Mouse (Mus musculus) forebrain, embryonic 14.5 days (tissue): ENCODE data around the gene Ndufs8. TPM values are rescaled to one million over a fixed set of nuclear protein-coding genes. Genes with fewer than 3 reads are reported as not detected.

ENCODE experiments used
- ATAC-seq: fragments of 200-750 bp; cut with Nextera tagmentation; 2 replicates; pipeline ENCODE4 v1.8.0; 2017; ENCODE audit warnings: mild to moderate bottlenecking, moderate library complexity
- DNase-seq: peaks from one replicate; pipeline ENCODE4 v3.0.0-alpha.2; 2015; ENCODE audit warnings: low spot score
- H3K27ac ChIP-seq: fragments of 300-500 bp; sonication (generic); 2 replicates; pipeline ENCODE4 v1.5.1; 2014; ENCODE audit warnings: low read depth, mild to moderate bottlenecking, control low read depth, low read length, moderate library complexity
- H3K27me3 ChIP-seq: fragments of 300-500 bp; sonication (generic); replicated peaks from 2 replicates; pipeline ENCODE4 v1.6.1; 2014; ENCODE audit warnings: low read length, control low read depth, mixed read lengths; ENCODE audit not compliant: control insufficient read depth, insufficient read depth
- H3K36me3 ChIP-seq: fragments of 300-500 bp; sonication (generic); 2 replicates; pipeline ENCODE4 v1.6.1; 2014; ENCODE audit warnings: low read length, control low read depth; ENCODE audit not compliant: control insufficient read depth, insufficient read depth
- H3K4me1 ChIP-seq: fragments of 300-500 bp; sonication (generic); 2 replicates; pipeline ENCODE4 v1.6.1; 2014; ENCODE audit warnings: antibody characterized with exemption, low read length, control low read depth; ENCODE audit not compliant: control insufficient read depth, insufficient read depth
- H3K4me2 ChIP-seq: fragments of 300-500 bp; sonication (generic); 2 replicates; pipeline ENCODE4 v1.6.1; 2014; ENCODE audit warnings: mild to moderate bottlenecking, control low read depth, low read length
- H3K4me3 ChIP-seq: fragments of 300-500 bp; sonication (generic); 2 replicates; pipeline ENCODE4 v1.5.1; 2014; ENCODE audit warnings: low read depth, low read length, control low read depth
- H3K9ac ChIP-seq: fragments of 300-500 bp; sonication (generic); 2 replicates; pipeline ENCODE4 v1.6.1; 2014; ENCODE audit warnings: mild to moderate bottlenecking, low read length, control low read depth, moderate library complexity
- H3K9me3 ChIP-seq: fragments of 300-500 bp; sonication (generic); replicated peaks from 2 replicates; pipeline ENCODE4 v1.6.1; 2016; ENCODE audit warnings: low read length, control low read depth, mixed read lengths; ENCODE audit not compliant: control insufficient read depth
- WGBS: fragments of 180-500 bp; shearing (Covaris S2); extraction: QIAGEN DNeasy Blood & Tissue Kit; methylation state at CpG from one replicate; pipeline ENCODE4 v1.1.7; 2014; 5-methylcytosine and 5-hydroxymethylcytosine counted together
- polyA plus RNA-seq: library from polyadenylated mRNA; unstranded; fragments of >200 nt; fragmentation: Nextera tagmentation; extraction: Ambion mirVana; gene quantifications from 2 replicates; pipeline ENCODE4 v1.2.1, GENCODE M21; 2014

Gene Ndufs8
- polyA plus RNA-seq, 1 experiment from 2014 or later: 301 TPM

DNA sequence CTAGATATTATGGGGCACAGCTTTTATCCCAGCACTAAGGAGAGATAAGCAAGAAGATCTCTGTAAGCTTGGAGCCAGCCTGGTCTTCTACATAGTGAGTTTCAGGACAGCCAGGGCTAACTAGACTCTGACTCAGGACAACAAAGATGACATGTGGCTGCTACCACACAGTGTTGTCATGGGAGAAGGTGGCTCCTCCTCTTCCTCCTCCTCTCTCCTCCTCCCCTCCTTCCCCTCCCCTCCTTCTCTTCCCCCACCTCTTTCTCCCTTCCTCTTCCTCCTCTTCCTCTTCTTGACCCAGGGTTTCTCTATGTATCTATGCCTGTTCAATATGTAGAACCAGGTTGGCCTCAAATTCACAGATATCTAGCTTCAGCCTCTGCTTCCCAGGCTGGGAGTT lies 38.9 kb upstream of the Ndufs8 start:
- H3K27ac ChIP-seq: no peak overlapping the region
- H3K9me3 ChIP-seq: no peaks in the 10 kb centered on the region
- no peaks in the 10 kb centered on the region for H3K4me1 ChIP-seq
- H3K9ac ChIP-seq: no peak overlapping the region
- ATAC-seq (no peak), DNase-seq (no peak)
- no peaks in the 10 kb centered on the region for H3K36me3 ChIP-seq
- H3K27me3 ChIP-seq: no peaks in the 10 kb centered on the region
- H3K4me3 ChIP-seq: no peak overlapping the region
- H3K4me2 ChIP-seq: no peak overlapping the region

DNA sequence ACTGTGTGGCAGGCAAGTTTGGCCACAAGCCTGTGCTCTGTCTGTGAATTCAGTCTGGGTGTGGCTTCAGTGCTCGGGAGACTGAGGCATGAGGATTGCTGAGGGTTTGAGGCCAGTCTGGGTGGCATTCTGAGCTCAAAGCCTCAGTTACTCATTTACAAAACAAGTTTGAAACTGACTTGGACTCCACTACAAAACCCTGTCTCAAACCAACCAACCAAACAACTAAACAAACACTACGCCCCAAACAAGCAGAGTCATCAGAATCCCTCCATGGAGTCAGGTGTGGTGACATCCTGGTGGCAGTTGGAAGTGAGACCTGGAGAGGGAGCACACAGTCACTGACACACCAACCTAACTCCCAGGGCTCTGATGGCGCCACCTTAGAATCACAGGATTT lies 37.8 kb upstream of the Ndufs8 start:
- H3K4me3 ChIP-seq: no peak overlapping the region
- ATAC-seq (no peak), DNase-seq (no peak)
- no peak overlapping the region for H3K9ac ChIP-seq
- H3K9me3 ChIP-seq: no peaks in the 10 kb centered on the region
- no peak overlapping the region for H3K4me2 ChIP-seq
- H3K4me1 ChIP-seq: no peaks in the 10 kb centered on the region
- H3K36me3 ChIP-seq: no peaks in the 10 kb centered on the region
- H3K27ac ChIP-seq: no peak overlapping the region
- no peaks in the 10 kb centered on the region for H3K27me3 ChIP-seq
- WGBS: 74% methylated on average over 3 of the region's 3 CpGs

DNA sequence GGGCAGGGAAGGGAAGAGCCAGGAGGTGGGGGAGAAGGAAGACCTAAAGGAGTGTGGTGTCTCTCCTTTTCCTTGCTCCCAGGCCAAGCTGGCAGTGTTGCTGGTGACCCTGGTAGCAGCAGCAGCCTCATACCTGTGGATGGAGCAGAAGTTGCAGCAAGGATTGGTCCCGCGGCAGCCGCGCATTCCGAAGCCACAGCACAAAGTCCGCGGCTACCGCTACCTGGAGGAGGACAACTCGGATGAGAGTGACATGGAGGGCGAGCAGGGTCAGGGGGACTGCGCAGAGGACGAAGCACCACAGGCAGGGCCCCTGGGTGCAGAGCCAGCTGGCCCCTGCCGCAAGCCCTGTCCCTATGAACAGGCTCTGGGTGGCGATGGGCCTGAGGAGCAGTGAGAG lies 36.0 kb upstream of the Ndufs8 start:
- Histone ChIP-seq H3K4me1 (no peaks in the 10 kb centered on the region), H3K27ac (no peak overlapping the region), H3K36me3 (no peaks in the 10 kb centered on the region), H3K4me3 (no peak overlapping the region), H3K9me3 (no peaks in the 10 kb centered on the region), H3K27me3 (no peaks in the 10 kb centered on the region), H3K9ac (no peak overlapping the region), H3K4me2 (no peak overlapping the region)
- WGBS: 70% methylated on average over 14 of the region's 14 CpGs
- ATAC-seq: no peak
- DNase-seq: no peak

DNA sequence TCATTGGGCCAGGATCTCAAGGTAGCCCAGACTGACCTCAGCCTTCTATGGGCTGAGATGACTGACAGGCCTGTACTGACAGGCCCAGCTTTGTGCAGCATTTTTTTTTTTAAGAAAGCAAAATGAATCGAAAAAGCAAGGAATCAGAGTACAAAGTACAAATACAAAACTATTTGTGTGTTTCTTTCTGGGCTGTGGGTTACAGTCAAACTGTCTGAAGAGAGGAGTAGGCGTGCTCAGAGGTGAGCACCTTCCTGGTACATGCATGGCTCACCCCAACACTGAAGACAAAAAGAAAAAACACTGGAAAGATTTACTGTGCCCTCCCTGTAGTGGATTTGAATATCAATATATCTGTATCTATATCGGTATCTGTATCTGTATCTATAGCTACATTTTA lies 35.2 kb upstream of the Ndufs8 start:
- Histone ChIP-seq H3K27me3 (no peaks in the 10 kb centered on the region), H3K27ac (no peak overlapping the region), H3K4me3 (no peak overlapping the region), H3K36me3 (no peaks in the 10 kb centered on the region), H3K4me2 (no peak overlapping the region), H3K9ac (no peak overlapping the region), H3K4me1 (no peaks in the 10 kb centered on the region), H3K9me3 (no peaks in the 10 kb centered on the region)
- DNase-seq (no peak), ATAC-seq (no peak)
- 74% methylated on average over 3 of the region's 3 CpGs for WGBS

DNA sequence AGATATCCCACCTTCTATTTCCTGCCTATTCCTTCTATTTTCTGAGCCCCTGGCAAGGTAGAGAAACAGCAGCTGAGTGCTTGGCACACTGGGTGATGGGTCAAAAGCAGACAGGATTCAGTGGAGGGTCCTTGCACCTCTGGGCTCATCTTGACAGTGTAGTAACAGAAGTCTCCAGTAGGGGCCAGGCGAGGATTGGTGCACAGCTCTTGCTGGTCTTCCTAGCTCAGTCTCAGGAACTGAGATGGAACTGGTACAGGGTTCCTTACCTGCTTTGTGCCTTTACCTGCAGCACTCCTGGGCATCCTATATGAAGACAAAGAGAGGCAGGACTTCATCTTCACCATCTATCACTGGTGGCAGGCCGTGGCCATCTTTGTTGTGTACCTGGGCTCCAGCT lies 34.1 kb upstream of the Ndufs8 start:
- DNase-seq: peak; percentile 73
- H3K4me2 ChIP-seq: no peak overlapping the region
- H3K9me3 ChIP-seq: no peaks in the 10 kb centered on the region
- peak; percentile 65; the same call in 1 of the 2 replicates for ATAC-seq
- H3K4me1 ChIP-seq: no peaks in the 10 kb centered on the region
- H3K27me3 ChIP-seq: no peaks in the 10 kb centered on the region
- H3K9ac ChIP-seq: no peak overlapping the region
- WGBS: 17% methylated on average over 2 of the region's 2 CpGs
- no peak overlapping the region for H3K27ac ChIP-seq
- H3K4me3 ChIP-seq: no peak overlapping the region
- no peaks in the 10 kb centered on the region for H3K36me3 ChIP-seq

DNA sequence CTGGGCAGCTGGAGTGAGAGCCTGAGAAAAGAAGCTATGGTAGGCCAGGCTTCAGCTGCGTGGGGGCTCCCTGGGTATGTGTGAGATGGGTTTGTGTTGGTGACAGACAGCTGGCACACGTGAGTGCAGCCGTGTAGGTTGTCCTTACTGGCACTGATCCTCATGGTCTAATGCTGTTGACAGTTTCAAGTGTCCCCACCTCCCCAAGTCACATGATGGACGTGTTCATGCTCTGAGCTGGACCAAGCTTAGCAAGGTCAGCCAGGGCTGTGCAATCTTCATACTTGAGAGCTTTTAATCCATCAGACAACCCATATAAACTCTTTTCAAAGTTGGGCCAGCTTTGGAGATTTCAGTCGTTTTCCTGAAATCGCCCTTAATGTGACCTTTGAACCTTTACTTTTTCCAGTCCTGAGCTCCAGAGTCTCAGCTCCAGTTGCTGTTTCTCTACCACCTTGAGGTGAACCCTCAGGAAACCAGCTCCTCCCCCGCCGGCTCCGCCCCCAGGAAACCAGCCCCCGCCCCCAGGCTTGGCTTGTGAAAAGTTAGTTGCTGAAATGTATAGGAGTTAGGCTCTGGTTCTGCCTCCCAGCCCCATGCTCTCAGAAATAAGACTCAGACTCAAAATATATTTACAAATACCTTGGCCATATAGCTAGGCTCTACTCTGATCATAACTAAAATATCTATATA lies 33.4 kb upstream of the Ndufs8 start:
- ATAC-seq (no peak), DNase-seq (no peak)
- H3K4me2 ChIP-seq: no peak overlapping the region
- H3K36me3 ChIP-seq: no peaks in the 10 kb centered on the region
- no peak overlapping the region for H3K4me3 ChIP-seq
- H3K27me3 ChIP-seq: no peaks in the 10 kb centered on the region
- H3K4me1 ChIP-seq: no peaks in the 10 kb centered on the region
- H3K9me3 ChIP-seq: no peaks in the 10 kb centered on the region
- 33% methylated on average over 10 of the region's 10 CpGs for WGBS
- H3K27ac ChIP-seq: no peak overlapping the region
- H3K9ac ChIP-seq: no peak overlapping the region

DNA sequence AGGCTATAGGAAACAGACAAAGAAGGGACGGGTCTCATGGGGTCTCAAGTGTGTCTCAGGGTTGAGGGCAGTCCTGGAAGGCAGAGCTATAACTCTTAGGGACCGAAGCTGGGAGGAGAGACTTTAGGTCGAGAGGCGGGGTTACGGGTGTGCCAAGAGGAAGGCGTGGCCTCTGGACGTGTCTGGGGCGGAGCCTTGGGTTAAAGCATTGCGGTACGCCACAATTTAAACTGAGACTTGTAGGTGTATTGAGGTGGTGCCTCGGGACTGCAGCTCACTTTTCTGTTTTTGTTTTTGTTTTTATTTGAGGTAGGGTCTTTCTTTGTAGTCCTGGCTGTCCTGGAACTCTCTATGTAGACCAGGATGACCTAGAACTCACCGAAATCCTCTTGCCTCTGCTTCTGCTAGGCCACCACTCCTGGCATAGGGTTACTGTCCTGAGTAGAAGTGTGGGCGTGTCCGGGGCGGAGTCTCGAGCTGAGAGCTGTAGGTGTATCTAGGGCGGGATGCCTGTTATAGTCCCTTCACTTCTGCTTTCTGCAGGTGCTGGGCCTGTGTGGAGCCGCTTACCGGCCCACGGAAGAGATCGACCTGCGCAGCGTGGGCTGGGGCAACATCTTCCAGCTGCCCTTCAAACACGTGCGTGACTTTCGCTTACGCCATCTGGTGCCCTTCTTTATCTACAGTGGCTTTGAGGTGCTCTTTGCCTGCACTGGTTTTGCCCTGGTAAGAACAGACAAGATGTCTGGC lies 30.6 kb upstream of the Ndufs8 start:
- Histone ChIP-seq H3K9ac (no peak overlapping the region), H3K36me3 (no peaks in the 10 kb centered on the region), H3K4me3 (no peak overlapping the region), H3K27me3 (no peaks in the 10 kb centered on the region), H3K4me1 (no peaks in the 10 kb centered on the region), H3K9me3 (no peaks in the 10 kb centered on the region), H3K4me2 (no peak overlapping the region), H3K27ac (no peak overlapping the region)
- DNase-seq (no peak), ATAC-seq (no peak)
- WGBS: 23% methylated on average over 27 of the region's 27 CpGs

DNA sequence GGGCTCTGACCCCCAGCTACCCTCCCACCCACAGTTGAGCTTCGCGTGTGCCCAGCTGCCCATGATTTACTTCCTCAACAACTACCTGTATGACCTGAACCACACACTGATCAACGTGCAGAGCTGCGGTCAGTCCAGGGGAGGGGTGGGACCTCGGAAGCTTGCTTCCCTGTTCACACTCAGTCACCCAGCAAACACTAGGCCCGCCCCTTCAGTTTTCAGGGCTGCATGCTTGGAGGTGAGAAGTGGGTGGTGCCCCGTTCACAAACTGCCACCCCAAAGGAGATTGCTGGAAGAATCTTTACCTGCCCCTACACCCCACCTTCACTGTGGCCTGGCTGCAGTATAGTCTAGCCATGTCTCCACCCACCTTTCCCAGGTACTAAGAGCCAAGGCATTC lies 29.7 kb upstream of the Ndufs8 start:
- no peak for ATAC-seq
- Histone ChIP-seq H3K36me3 (no peaks in the 10 kb centered on the region), H3K9me3 (no peaks in the 10 kb centered on the region), H3K27me3 (no peaks in the 10 kb centered on the region), H3K27ac (no peak overlapping the region), H3K4me1 (no peaks in the 10 kb centered on the region), H3K9ac (no peak overlapping the region), H3K4me2 (no peak overlapping the region), H3K4me3 (no peak overlapping the region)
- DNase-seq: no peak
- WGBS: 86% methylated on average over 7 of the region's 7 CpGs
